Mouse (Mus musculus): ENCODE results near the gene Wipf1.

GRCm38 (mm10) chr2:73389951-73390350 is 139.6 kb downstream of the Wipf1 start:
- TF ChIP-seq CTCF (IDR thresholded peaks at IDR 0.05; ENCODE audit: borderline replicate concordance, control insufficient read depth, extremely low read depth, insufficient read depth, low read length, poor library complexity) (no peak), POLR2A (IDR thresholded peaks at IDR 0.05; ENCODE audit: control insufficient read depth, extremely low read depth, insufficient read depth, low read length, poor library complexity) (no peak)
